Mouse (Mus musculus) spleen, postnatal 14 days (tissue): ENCODE measurements around the gene C2.
"Not testable (repeated sequence)": the region's sequence is repeated elsewhere in the genome, so short reads cannot be mapped to it uniquely, and the experiment has no call there.

Experiments
- DNase-seq, 2 experiments: peaks; one replicate each; pipeline ENCODE4 v3.0.0; 2021 to 2022; ENCODE audit warnings: low spot score in 2 of 2

The C2 gene

DNA sequence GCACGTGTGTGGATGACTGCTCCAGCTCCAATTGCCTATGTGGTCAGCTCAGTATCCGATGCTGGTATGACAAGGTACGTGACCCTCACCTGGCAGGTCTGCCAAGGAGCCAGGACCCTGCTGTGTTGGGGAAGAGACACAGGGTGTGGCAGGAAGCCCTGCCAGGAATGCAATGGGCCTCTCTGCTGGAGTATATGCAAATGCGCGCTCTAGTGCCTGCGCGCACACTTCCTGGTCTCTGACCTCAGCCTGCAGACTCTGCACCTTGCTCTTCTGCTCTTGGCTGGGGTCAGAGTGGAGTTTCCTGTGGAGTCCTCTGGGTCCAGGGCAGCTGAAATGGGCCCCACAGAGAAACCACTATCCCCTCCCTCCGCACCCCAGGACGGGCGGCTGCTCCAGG, 12.9 kb upstream of the C2 start:
- DNase-seq = no peak

DNA sequence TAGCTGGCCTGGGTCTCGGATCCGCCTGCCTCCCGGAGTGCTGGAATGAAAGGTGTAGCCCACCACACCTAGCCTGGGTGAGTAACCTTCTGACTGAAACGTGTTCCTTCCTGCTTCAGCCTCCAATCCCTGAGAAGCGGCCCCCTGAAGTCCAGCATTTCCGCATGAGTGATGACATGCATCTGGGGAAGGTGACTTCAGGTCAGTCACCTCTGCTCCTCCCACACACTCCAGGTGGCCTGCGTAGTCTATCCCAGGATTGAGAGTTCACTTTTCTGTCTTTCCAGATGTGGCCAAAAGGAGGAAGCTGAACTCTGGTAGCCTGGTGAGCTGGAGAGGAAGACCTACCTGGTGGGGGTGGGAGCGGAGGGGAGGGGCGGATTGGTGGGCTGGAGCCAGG, 4.8 kb upstream of the C2 start:
- DNase-seq = no peak

GRCm38 (mm10) chr17:34901948-34902347, 3.9 kb upstream of the C2 start:
- DNase-seq = not testable (repeated sequence)

DNA sequence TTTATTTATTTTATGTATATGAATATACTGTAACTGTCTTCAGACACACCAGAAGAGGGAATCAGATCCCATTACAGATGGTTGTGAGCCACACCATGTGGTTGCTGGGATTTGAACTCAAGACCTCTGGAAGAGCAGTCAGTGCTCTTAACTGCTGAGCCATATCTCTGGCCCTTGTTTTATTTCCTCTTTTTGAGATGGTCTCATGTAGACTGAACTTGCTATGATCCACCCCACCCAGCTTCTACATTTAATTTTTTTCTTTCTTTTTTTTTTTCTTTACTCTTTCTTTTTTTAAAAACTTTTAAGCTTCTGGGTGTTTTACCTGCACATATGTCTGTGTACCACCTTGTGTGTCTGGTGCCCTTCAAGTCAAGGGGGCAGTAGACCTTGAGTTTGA, 2.8 kb upstream of the C2 start:
- DNase-seq = not testable (repeated sequence)

- no peak for DNase-seq
These were observed 1.8 kb upstream of the C2 start for GRCm38 (mm10) chr17:34899890-34900243.

GRCm38 (mm10) chr17:34899053-34899889, 1.2 kb upstream of the C2 start:
- no peak for DNase-seq

- no peak for DNase-seq
These were observed 614 bp upstream of the C2 start for GRCm38 (mm10) chr17:34898706-34899052.

DNA sequence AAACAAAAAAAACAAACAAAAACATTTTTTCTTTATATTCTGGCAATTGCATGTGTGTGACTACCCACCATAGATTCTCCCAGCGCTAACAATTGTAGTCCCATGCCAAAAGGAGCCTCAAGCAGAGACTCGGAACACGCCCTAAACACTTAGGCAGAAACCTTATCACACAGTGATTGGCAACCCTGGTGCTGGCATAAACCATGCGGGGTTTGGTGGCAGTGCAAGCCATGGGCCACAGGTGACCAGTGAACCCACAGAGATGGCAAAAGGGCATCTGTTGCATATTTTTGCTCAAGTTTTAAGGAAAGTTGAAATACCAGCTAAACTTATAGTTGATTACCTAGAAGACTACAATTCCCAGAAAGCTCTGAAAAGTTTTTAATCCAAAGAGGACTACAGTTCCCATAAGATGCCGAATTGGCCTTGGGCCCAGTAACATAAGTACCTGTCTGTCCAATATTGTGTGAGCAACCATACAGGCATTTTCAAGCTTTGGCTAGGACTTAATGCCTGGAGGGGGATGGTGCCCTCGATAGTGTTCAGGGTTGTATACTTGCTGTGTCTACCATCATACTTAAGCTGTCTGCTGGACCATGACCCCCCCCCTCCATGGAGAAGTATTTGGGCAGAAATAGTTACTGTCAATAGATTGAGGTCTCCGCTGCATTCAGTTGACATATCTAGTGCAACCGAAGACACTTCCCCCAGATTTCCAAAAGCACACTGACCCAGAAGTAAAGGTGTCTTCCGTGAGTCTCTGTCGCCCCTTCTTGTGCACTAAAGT, 499 bp downstream of the C2 start:
- DNase-seq = no peak

DNA sequence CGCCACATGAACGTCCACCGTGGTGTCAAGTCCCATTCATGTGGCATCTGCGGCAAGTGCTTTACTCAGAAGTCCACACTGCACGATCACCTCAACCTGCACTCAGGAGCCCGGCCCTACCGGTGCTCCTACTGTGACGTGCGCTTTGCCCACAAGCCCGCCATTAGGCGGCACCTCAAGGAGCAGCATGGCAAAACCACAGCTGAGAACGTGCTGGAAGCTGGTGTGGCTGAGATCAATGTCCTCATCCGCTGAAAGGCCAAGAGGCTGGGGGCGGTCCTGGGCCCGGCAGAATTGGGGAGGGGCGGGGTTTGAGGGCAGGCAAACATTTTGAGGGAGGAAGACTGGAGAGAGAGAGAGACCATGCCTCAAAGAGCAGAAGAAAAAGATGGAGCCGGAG, 1.7 kb downstream of the C2 start:
- no peak for DNase-seq

GRCm38 (mm10) chr17:34895724-34896123, 2.3 kb downstream of the C2 start:
- no peak for DNase-seq

DNA sequence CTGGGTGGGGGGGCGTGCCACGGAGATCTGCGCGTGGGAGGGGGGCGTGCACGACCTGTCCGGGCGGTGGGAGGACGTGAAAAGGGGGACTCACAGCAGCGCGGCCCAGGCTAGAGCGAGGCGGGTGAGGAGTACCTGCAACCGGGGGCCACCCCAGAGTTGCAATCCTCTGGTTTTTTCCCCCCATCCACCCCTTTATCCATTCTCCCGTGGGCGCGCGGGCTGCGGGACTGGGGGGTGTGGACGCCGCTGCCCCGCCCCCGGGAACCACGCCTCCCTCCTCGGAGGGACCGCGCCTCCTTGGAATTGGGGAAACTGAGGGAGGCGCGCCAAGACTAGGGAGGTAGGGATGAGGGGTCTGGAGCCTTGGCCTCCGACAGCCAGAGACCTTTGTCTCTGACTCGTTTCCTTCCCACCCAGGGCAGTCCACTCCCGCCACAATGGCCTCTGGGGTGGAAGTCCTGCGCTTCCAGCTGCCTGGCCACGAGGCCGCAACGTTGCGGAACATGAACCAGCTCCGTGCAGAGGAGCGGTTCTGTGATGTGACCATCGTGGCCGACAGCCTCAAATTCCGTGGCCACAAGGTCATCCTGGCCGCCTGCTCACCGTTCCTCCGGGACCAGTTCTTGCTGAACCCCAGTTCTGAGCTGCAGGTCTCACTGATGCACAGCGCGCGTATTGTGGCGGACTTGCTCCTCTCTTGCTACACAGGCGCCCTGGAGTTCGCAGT, 3.1 kb downstream of the C2 start:
- DNase-seq = no peak

DNA sequence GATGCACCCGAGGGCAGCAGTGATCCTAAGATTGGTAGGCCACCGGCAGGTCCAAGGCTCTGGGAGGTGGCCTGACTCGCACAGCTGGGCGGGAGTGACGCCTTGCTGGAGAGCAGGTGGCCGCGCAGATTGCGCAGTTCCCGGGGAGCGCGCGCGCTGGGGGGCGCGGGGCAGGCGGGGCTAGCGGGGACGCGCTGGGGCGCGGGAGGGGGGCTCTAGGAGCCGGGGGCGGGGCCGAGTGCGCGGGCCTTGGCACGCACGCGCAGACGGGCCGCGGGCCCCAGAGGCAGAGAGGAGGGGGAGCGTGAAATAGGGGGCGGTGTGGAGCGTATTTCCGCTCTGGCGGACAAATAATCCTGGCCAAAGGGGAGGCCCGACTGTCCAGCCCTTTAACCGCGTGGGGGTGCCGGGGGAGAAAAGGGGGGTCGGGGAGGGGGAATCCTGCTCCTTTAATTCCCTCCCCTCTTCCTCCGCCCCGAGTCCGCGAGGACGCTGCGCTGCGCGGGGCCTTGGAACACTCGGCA, 3.9 kb downstream of the C2 start:
- DNase-seq = peak; percentile 77 to 84

- no peak for DNase-seq
These were observed 4.8 kb downstream of the C2 start for GRCm38 (mm10) chr17:34893072-34893824.

DNA sequence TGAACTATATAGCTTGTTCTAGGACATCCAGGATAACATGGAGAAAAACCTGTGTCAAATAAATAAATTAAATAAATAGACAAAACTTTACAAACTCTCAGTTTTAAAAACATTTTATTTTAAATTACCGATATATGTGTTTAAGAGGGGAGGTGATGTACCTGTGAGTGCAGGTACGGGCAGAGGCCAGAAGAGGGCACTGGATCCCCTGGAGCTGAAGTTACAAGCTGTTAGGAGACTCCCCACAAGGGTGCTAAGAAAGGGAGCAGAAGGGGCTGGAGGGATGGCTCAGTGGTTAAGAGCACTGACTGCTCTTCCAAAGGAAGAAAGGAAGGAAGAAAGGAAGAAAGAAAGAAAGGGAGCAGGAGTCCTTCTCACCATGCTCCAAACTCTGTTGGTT, 6.7 kb downstream of the C2 start:
- no peak for DNase-seq

DNA sequence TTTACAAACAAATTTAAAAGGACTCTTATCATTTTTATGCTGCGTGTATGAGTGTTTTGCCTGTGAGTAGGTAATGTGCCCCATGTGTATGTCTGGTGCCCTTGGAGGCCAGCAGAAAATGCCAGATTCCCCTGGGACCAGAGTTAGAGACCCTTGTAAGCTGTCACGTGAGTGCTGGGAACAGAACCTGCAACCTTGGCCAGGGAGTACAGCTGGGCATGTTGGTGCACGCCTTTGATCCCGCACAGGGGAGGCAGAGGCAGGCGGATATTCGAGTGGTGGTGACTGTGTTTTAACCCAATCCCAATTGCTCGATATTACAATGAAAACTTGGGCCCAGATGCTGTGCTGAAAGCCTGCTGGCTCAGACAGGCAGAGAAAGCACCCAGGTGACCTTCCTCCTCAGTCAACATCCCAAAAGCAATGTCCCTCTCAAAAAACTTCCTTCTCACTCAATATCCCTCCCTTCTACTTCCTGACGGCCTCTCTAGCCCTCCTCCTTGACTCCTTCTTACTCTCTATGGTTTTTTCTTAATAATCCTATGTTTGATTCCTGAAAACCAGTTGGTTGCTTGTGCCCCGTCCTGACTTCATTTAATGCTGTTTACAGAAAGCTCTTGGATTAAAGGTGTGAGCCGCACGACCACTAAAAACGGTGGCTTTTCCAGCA, 7.9 kb downstream of the C2 start:
- no peak for DNase-seq

DNA sequence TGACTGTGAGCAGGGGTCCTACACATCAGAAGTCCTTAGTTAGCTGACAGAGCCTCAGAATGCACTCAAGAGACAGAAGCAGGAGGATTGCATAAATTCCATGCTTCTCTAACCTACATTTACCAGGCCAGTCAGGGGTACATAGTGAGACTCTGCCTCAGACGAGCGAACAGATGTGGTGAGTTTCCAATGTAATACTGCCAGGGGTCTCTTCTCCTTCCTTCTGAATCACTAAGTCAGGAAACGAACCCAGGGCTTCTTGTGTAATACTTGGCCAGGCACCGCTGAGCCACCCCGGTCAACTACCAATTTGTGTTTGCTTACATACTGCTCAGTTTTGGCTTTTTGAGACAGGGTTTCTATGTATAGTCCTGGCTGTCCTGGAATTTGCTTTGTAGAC, 10.1 kb downstream of the C2 start:
- DNase-seq = no peak

- DNase-seq = no peak
These were observed 12.4 kb downstream of the C2 start for GRCm38 (mm10) chr17:34885615-34886014.

GRCm38 (mm10) chr17:34884704-34885103, 13.4 kb downstream of the C2 start:
- DNase-seq = no peak

- no peak for DNase-seq
These were observed 14.7 kb downstream of the C2 start for GRCm38 (mm10) chr17:34883332-34883731.

GRCm38 (mm10) chr17:34881683-34882310, 16.3 kb downstream of the C2 start, which contains the start of gene Gm20547:
Gm20547 (minus strand) TSS chr17:34882042.
- no peak for DNase-seq

GRCm38 (mm10) chr17:34881166-34881565, 16.9 kb downstream of the C2 start:
- no peak for DNase-seq
